Mouse (Mus musculus) lung, embryonic 16.5 days (tissue): ENCODE measurements around the gene Atrip. TPM values are rescaled to one million over a fixed set of nuclear protein-coding genes. Genes with fewer than 3 reads are reported as not detected.
A peak's percentile ranks its signal among the peaks of the same experiment; 100 is the strongest.

Experiments
- ATAC-seq: fragments of 200-750 bp; cut with Nextera tagmentation; 2 replicates; pipeline ENCODE4 v1.8.0; 2017; ENCODE audit warnings: low read depth, mild to moderate bottlenecking, moderate library complexity
- H3K27ac ChIP-seq: fragments of 300-500 bp; sonication (generic); 2 replicates; pipeline ENCODE4 v1.5.1; 2014; ENCODE audit warnings: mild to moderate bottlenecking, control low read depth, low read length
- H3K27me3 ChIP-seq: fragments of 300-500 bp; sonication (generic); 2 replicates; pipeline ENCODE4 v1.6.1; 2014; ENCODE audit warnings: low read depth, low read length, mixed read lengths; ENCODE audit not compliant: control insufficient read depth, insufficient read depth
- H3K36me3 ChIP-seq: fragments of 300-500 bp; sonication (generic); 2 replicates; pipeline ENCODE4 v1.6.1; 2014; ENCODE audit warnings: low read length; ENCODE audit not compliant: control insufficient read depth, insufficient read depth
- H3K4me1 ChIP-seq: fragments of 300-500 bp; sonication (generic); replicated peaks from 2 replicates; pipeline ENCODE4 v1.6.1; 2014; ENCODE audit warnings: low read length, mixed read lengths; ENCODE audit not compliant: control insufficient read depth, insufficient read depth
- H3K4me2 ChIP-seq: fragments of 300-500 bp; sonication (generic); 2 replicates; pipeline ENCODE4 v1.6.1; 2014; ENCODE audit warnings: low read depth, low read length, control low read depth
- H3K4me3 ChIP-seq: fragments of 300-500 bp; sonication (generic); 2 replicates; pipeline ENCODE4 v1.5.1; 2014; ENCODE audit warnings: mild to moderate bottlenecking, low read length, control low read depth
- H3K9ac ChIP-seq: fragments of 300-500 bp; sonication (generic); 2 replicates; pipeline ENCODE4 v1.6.1; 2014; ENCODE audit warnings: low read length, control low read depth
- H3K9me3 ChIP-seq: fragments of 300-500 bp; sonication (generic); 2 replicates; pipeline ENCODE4 v1.6.1; 2016; ENCODE audit warnings: low read length; ENCODE audit not compliant: control insufficient read depth
- WGBS: fragments of 180-500 bp; shearing (Covaris S2); extraction: QIAGEN DNeasy Blood & Tissue Kit; methylation state at CpG from one replicate; pipeline ENCODE4 v1.1.7; 2014; 5-methylcytosine and 5-hydroxymethylcytosine counted together
- polyA plus RNA-seq: library from polyadenylated mRNA; unstranded; fragments of >200 nt; fragmentation: Nextera tagmentation; extraction: Ambion mirVana; gene quantifications from 2 replicates; pipeline ENCODE4 v1.2.1, GENCODE M21; 2015

The Atrip gene
- polyA plus RNA-seq: 22.8 and 24.7 TPM in 2 replicates

DNA sequence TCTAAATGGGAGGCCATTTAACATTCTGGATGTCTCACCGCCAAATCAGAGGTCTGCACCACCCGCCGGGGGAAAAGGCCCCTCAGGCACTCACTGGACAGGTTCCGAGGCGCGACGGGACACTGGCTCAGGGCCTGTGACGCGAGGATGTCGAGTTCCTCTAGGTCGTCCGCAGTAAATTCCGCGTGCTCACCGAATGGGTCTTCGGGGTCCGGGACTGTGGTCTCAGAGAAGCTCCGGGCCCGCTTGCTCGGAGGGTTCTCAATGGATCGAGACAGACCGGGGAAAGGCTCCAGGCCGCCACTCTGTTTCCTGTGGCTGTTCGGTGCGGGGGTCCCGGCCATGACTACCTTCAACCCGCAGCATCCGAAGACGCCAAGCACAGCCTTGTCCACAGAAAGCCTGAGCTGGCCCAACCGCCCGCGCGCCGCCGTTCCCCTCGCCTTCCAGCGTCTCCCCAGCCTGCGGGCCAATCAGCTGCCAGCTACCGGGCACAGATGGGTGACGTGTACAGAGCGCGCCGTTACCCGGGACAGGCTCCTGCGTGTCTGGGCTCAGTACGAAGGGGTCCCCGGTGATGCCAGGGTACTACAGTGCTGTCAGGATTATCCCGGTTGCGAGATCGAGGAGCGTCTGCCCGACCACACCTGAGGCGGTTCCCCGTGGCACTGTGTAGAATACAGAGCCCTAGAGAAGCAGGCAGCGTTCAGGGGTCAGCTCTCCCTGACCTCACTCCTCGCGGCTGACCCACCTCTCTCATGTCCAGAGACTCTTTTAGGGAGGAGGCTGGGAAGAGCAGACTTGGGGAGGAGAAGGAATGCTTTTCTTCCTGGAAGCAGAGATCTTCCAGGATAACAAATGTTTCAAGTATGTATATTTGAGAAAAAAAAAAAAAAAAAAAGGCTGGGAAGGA is at the start of gene Atrip:
Gene Atrip, minus strand, starts transcription at position 464 of the 913 bp plus-strand sequence.
- peak; percentile 99 for ATAC-seq
- Histone ChIP-seq H3K4me2 (peak within 1 kb of the TSS; percentile 92), H3K4me3 (peak within 1 kb of the TSS; percentile 75)

DNA sequence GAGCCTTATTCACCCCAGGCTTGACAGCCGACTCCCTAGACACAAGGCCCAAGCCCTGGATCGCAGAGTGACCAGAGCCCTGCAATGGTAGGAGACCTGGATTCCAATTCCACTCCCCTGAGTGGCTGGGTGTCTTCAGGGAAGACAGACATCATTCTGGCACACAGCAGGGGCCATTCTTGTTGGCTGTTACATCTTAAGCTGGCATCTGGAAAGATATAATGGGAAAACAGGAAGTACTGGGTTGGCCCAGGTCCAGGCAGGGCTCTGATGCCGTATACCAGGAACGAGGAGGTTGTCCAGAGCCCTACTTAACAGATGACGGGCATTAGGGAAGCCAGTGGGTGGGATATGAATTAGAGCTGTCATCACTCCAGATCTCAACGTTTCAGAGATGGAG is 49.3 kb upstream of the Atrip start:
- Histone ChIP-seq H3K9ac (no peak overlapping the region), H3K9me3 (no peaks in the 10 kb centered on the region), H3K4me1 (no peaks in the 10 kb centered on the region; the same call in 1 of the 2 replicates), H3K27ac (no peak overlapping the region), H3K36me3 (no peaks in the 10 kb centered on the region; the same call in 1 of the 2 replicates), H3K4me3 (no peak overlapping the region), H3K27me3 (no peaks in the 10 kb centered on the region), H3K4me2 (no peak overlapping the region)
- ATAC-seq: no peak
- 32% methylated on average over 6 of the region's 6 CpGs for WGBS

More for the DNA sequence above, at the start of gene Atrip:
- H3K27me3 ChIP-seq: no peaks in the 10 kb centered on the region
- peak within 1 kb of the TSS; percentile 83 for H3K9ac ChIP-seq
- peaks cover 15% of the 10 kb centered on the region for H3K4me1 ChIP-seq
- WGBS: under 1% methylated on average over 57 of the region's 57 CpGs
- H3K27ac ChIP-seq: peak within 1 kb of the TSS; percentile 70
- H3K9me3 ChIP-seq: no peaks in the 10 kb centered on the region
- peaks cover 22% of the 10 kb centered on the region for H3K36me3 ChIP-seq

DNA sequence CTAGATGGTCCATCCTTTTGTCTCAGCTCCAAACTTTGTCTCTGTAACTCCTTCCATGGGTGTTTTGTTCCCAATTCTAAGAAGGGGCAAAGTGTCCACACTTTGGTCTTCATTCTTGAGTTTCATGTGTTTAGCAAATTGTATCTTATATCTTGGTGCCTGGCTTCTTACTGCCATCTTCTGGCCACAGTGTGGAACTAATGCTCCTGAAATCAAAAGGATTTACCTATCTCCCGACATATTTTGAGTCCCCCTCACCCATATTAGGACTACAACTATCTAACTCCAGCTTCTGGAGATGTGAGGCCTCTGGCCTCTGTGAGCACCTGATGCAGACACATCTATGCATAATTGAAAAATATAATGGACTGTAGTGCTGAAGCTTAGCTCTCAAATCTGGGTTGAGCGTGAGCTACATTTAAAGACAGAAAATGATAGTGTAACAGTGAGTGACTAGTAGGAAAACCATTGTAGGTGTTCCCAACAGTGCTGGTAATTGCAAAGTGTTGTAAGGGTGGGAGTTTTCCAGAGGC is 48.7 kb upstream of the Atrip start:
- Histone ChIP-seq H3K27ac (no peak overlapping the region), H3K36me3 (peaks cover 1% of the 10 kb centered on the region; the same call in 1 of the 2 replicates), H3K9me3 (no peaks in the 10 kb centered on the region), H3K27me3 (no peaks in the 10 kb centered on the region), H3K4me2 (no peak overlapping the region), H3K4me1 (no peaks in the 10 kb centered on the region; the same call in 1 of the 2 replicates), H3K9ac (no peak overlapping the region), H3K4me3 (no peak overlapping the region)
- WGBS: 41% methylated on average over 2 of the region's 2 CpGs
- ATAC-seq: no peak

DNA sequence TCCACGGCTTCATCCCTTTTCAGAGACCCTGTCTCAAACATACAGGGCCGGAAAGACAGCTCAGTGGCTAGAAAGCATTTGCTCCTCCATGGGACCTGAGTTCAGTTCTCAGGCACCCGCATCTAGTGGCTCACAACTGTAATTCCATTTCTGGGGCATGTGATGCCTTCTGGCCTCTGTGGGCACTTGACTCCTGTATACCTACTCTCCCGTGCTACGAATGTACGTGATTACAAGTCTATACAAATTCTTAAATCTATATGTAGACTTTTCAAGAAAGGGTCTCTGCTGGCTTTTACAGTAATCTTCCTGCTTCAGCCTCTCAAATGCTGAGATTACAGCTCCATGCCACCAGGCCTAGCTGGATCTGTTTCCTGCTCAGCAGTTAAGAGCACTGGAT is 47.0 kb upstream of the Atrip start:
- Histone ChIP-seq H3K4me1 (no peaks in the 10 kb centered on the region; the same call in 1 of the 2 replicates), H3K36me3 (peaks cover 13% of the 10 kb centered on the region), H3K9me3 (no peaks in the 10 kb centered on the region), H3K4me3 (no peak overlapping the region), H3K4me2 (no peak overlapping the region), H3K27me3 (no peaks in the 10 kb centered on the region), H3K9ac (no peak overlapping the region), H3K27ac (no peak overlapping the region)
- 71% methylated on average over 6 of the region's 6 CpGs for WGBS
- ATAC-seq: no peak

DNA sequence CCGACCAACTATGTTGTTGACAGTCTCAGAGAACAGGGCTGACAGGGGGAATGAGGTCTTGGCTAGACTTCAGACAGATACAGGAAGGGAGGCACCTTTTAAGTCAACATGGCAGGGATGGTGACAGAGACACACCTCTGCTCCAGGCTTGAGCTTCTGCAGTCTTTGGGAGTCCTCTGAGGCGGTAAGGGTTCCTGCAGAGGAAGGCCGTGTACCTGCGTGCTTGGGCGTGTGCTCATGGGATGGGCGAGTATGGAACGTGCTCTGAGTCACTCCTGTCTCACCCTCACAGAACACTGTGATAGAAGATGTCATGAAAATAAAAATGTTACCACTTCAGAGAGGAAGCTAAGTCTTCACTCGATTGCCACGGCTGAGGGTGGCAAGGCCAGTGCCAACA is 45.6 kb upstream of the Atrip start:
- Histone ChIP-seq H3K9me3 (no peaks in the 10 kb centered on the region), H3K9ac (no peak overlapping the region), H3K4me2 (no peak overlapping the region), H3K27ac (no peak overlapping the region), H3K4me3 (no peak overlapping the region), H3K36me3 (peaks cover 25% of the 10 kb centered on the region), H3K4me1 (no peaks in the 10 kb centered on the region; the same call in 1 of the 2 replicates), H3K27me3 (no peaks in the 10 kb centered on the region)
- ATAC-seq: no peak
- 85% methylated on average over 9 of the region's 9 CpGs for WGBS

DNA sequence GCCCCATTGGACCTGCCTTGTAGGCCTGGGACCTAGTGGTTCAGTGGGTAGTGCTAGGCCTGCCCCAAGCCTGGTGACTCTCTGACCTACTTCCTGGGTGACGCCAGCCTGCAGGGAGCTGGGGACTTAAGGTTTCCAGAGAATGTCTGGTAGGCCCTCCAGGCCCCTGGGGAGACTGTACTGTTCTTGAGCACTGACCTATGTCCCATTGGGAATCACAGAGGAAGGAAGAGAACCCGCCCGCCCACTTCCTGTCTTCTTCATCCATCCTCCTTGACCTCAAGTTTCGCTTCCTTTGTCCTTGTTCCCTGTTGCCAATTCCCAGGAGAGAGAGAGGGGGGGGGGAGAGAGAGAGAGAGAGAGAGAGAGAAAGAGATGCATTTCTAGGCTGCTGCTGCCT is 44.2 kb upstream of the Atrip start:
- WGBS: 82% methylated on average over 4 of the region's 4 CpGs
- H3K27ac ChIP-seq: no peak overlapping the region
- H3K36me3 ChIP-seq: peaks cover 34% of the 10 kb centered on the region

DNA sequence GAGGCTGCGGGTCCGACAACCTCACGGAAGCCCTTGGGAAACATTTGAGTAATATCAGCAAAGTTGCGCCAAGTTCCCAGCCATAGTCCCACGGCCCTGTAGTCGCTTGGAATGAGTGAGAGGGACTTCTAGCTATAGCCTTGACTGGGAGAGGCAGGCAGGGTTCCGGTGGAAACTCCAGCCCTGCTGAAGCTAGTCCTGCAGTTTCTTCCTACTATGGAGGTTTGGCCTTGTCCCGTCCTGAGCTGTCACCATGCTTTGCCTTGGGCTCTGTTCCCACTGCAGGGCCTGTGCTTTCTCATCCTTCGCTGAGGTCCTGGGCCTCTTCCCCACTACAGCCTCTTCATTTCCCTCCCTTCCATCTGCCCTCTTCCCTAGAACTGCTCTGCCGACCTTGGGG is 42.3 kb upstream of the Atrip start:
- no peaks in the 10 kb centered on the region for H3K27me3 ChIP-seq
- H3K9ac ChIP-seq: no peak overlapping the region
- WGBS: 88% methylated on average over 10 of the region's 10 CpGs
- H3K4me2 ChIP-seq: no peak overlapping the region
- ATAC-seq: no peak
- H3K4me1 ChIP-seq: no peaks in the 10 kb centered on the region
- H3K9me3 ChIP-seq: no peaks in the 10 kb centered on the region
- H3K36me3 ChIP-seq: peaks cover 49% of the 10 kb centered on the region
- no peak overlapping the region for H3K4me3 ChIP-seq
- no peak overlapping the region for H3K27ac ChIP-seq

More for the DNA sequence above, 44.2 kb upstream of the Atrip start:
- no peaks in the 10 kb centered on the region; the same call in 1 of the 2 replicates for H3K4me1 ChIP-seq
- ATAC-seq: peak; percentile 32; the same call in 1 of the 2 replicates
- H3K27me3 ChIP-seq: no peaks in the 10 kb centered on the region
- no peak overlapping the region for H3K4me2 ChIP-seq
- no peak overlapping the region for H3K9ac ChIP-seq
- H3K4me3 ChIP-seq: no peak overlapping the region
- H3K9me3 ChIP-seq: no peaks in the 10 kb centered on the region

DNA sequence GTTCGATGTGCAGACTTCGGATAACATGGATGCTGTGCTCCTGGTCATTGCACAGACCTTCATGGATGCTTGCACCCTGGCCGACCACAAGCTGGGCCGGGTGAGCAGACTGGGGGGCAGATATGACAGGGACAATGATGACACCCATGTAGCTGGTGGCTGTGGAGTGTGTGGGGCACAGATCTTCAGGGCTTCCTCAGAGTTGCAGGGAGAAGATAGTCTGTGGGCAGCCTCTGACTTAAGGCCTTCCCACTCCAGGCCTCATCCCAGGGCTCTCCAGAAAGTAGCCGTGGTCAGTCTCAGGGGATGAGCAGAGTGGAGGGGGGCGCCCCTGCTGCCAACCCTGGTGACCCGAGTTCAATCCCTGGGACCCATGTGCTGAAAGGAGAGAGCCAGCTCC is 40.9 kb upstream of the Atrip start:
- Histone ChIP-seq H3K36me3 (peaks cover 61% of the 10 kb centered on the region), H3K4me3 (no peak overlapping the region), H3K27me3 (no peaks in the 10 kb centered on the region), H3K27ac (no peak overlapping the region), H3K4me1 (no peaks in the 10 kb centered on the region), H3K9me3 (no peaks in the 10 kb centered on the region), H3K4me2 (no peak overlapping the region), H3K9ac (no peak overlapping the region)
- WGBS: 88% methylated on average over 7 of the region's 7 CpGs
- no peak for ATAC-seq

DNA sequence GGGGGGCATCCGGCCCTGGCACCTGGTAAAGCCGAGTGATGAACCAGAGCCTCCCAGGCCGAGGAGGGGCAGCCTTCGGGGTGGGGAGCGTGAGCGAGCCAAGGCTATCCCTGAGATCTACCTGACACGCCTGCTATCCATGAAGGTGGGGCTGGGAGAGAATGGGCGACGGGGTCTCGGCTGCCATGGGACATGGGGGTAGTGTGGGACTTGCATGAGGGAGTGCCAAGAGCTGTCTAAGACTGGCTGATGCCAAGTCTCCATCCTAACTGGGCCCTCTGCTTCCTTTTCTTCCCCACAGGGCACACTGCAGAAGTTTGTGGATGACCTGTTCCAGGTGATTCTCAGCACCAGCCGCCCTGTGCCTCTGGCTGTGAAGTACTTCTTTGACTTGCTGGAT is 40.4 kb upstream of the Atrip start:
- Histone ChIP-seq H3K27ac (no peak overlapping the region), H3K4me2 (no peak overlapping the region), H3K9ac (no peak overlapping the region), H3K27me3 (no peaks in the 10 kb centered on the region), H3K36me3 (peaks cover 67% of the 10 kb centered on the region), H3K9me3 (no peaks in the 10 kb centered on the region), H3K4me3 (no peak overlapping the region), H3K4me1 (no peaks in the 10 kb centered on the region)
- ATAC-seq: no peak
- 88% methylated on average over 11 of the region's 11 CpGs for WGBS
